Mouse (Mus musculus) G1E (cell line): ENCODE measurements around the gene Papola. TPM values are rescaled to one million over a fixed set of nuclear protein-coding genes. Genes with fewer than 3 reads are reported as not detected.
"Not testable (repeated sequence)": the region's sequence is repeated elsewhere in the genome, so short reads cannot be mapped to it uniquely, and the experiment has no call there.

ENCODE experiments used
- ATAC-seq: 2 replicates; pipeline ENCODE4 v1.8.0; 2016; ENCODE audit warnings: mild to moderate bottlenecking; ENCODE audit not compliant: insufficient number of reproducible peaks, poor library complexity, low FRiP score, severe bottlenecking; ENCODE audit errors: extremely low read depth
- DNase-seq: peaks from one replicate; pipeline ENCODE4 v3.0.0; 2012; ENCODE audit warnings: low spot score
- H3K27me3 ChIP-seq: 2 replicates; pipeline ENCODE4 v1.6.1; 2012; ENCODE audit warnings: mild to moderate bottlenecking, low read length, inconsistent platforms; ENCODE audit not compliant: insufficient read depth
- H3K36me3 ChIP-seq: replicated peaks from 2 replicates; pipeline ENCODE3; 2012; ENCODE audit warnings: mild to moderate bottlenecking, inconsistent platforms
- H3K4me1 ChIP-seq: 2 replicates; pipeline ENCODE4 v1.6.1; 2012; ENCODE audit warnings: low read depth, low read length, inconsistent platforms, mixed read lengths; ENCODE audit not compliant: insufficient read depth
- H3K4me3 ChIP-seq: 2 replicates; pipeline ENCODE4 v1.5.1; 2012; ENCODE audit warnings: low read depth, mild to moderate bottlenecking, inconsistent platforms, low read length, moderate library complexity, mixed read lengths
- H3K9me3 ChIP-seq: replicated peaks from 2 replicates; pipeline ENCODE4 v1.6.1; 2012; ENCODE audit warnings: inconsistent platforms
- CTCF ChIP-seq: IDR thresholded peaks from 2 replicates; pipeline ENCODE4 v1.5.1; 2012; ENCODE audit warnings: low read depth, low read length, inconsistent platforms, mixed read lengths
- GATA1 ChIP-seq: IDR thresholded peaks from 2 replicates; pipeline ENCODE4 v1.6.1; 2012; ENCODE audit warnings: borderline replicate concordance, low read length, inconsistent platforms, mixed read lengths
- GATA2 ChIP-seq: IDR thresholded peaks from 2 replicates; pipeline ENCODE4 v1.6.1; 2012; ENCODE audit warnings: low read depth, low read length, inconsistent platforms, borderline replicate concordance
- POLR2AphosphoS5 ChIP-seq: IDR thresholded peaks from 2 replicates; pipeline ENCODE4 v1.6.1; 2012; ENCODE audit warnings: low read depth, low read length, inconsistent platforms; ENCODE audit not compliant: insufficient replicate concordance
- TAL1 ChIP-seq: conservative IDR thresholded peaks from 2 replicates; pipeline ENCODE4 v1.6.1; 2012; ENCODE audit warnings: low read depth, low read length, inconsistent platforms, mixed read lengths
- polyA plus RNA-seq: library from polyadenylated mRNA; stranded (reverse); fragments of >175 nt; gene quantifications from 2 replicates; pipeline ENCODE4 v1.2.3, GENCODE M21; 2012
- total RNA-seq, 2 experiments: library from RNA; stranded (forward) in 1 of 2; stranded (reverse) in 1 of 2; fragments of 200-1000 nt in 1 of 2; fragments of >200 nt in 1 of 2; fragmentation: Nextera tagmentation in 1 of 2; gene quantifications; 2 replicates each; pipeline ENCODE4 v1.2.3; 2014 to 2017

The Papola gene
- total and polyA plus RNA-seq, 3 experiments, result 258 to 661 (median 625) TPM

DNA sequence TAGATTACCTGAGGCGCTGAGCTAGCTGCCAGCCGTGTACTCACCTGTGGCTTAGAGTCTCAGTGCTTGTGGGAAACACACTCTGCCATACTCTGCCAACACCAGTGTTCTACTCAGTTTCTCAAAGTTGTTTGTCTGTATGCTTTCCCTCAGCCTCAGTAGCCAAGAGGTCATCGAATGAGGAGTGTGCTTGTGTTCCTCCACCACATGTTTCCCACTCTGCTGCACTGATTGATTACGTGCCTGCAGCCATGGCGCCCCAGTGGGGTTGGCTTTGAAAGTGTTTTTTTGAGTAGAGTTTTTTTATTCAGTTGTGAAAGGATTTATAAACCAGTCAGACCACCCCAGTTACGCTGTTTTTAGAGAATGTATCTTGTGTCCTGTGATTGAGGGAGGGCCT is 51.1 kb downstream of the Papola start:
- Histone ChIP-seq H3K4me1 (peaks cover 11% of the 10 kb centered on the region; the same call in 1 of the 2 replicates), H3K36me3 (peaks cover 93% of the 10 kb centered on the region), H3K9me3 (no peaks in the 10 kb centered on the region), H3K27me3 (no peaks in the 10 kb centered on the region), H3K4me3 (no peak overlapping the region)
- DNase-seq (no peak), ATAC-seq (no peak)
- TF ChIP-seq GATA1 (no peak), CTCF (no peak), POLR2AphosphoS5 (no peak), TAL1 (no peak), GATA2 (no peak)

DNA sequence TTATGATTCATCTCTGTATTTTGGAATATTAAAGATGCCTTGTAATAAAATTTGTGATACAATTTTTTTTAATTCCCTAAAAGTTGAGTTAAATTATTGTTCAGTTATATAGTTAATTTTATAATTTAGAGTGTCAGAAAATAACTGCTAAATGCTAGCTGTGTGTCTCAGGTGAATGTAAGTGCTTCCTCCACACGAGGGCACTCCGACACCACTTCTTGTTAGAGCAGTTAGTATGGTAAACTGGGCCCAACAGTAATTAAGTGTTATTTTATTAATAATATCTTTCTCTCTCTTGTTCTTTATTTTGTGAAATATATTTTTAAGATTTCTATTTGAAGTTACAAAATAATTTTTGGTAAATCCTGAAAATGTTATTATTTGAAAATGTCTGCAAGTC is 51.7 kb downstream of the Papola start:
- H3K36me3 ChIP-seq, result peaks cover 93% of the 10 kb centered on the region
- TF ChIP-seq CTCF (no peak), TAL1 (no peak), GATA2 (no peak), POLR2AphosphoS5 (no peak), GATA1 (no peak)
- H3K4me3 ChIP-seq, result no peak overlapping the region
- no peaks in the 10 kb centered on the region for H3K27me3 ChIP-seq
- DNase-seq, result no peak
- H3K9me3 ChIP-seq, result no peaks in the 10 kb centered on the region
- peaks cover 11% of the 10 kb centered on the region; the same call in 1 of the 2 replicates for H3K4me1 ChIP-seq
- ATAC-seq, result 0 out of 2 replicates have a peak, but pooled peaks have one; percentile 37

DNA sequence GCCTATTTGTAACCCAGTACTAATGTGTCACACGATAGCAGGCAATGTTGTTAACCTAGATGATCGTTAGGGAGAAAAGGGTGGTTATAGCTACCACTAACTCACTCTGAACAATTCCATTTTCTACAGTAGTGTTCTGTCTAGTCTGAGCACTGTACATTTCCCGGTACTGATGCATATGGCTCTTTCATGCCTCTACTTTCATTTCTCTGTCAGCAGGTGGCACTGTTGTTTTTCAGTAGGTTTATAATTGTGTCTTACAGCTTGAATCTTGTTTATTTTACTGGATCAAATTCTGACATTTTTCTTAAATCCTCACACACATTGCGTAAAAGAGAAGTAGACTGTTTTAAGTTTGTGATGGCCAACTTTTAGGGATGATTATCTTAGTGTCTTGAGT is 54.6 kb downstream of the Papola start:
- Histone ChIP-seq H3K4me3 (no peak overlapping the region), H3K36me3 (peaks cover 93% of the 10 kb centered on the region), H3K9me3 (no peaks in the 10 kb centered on the region), H3K27me3 (no peaks in the 10 kb centered on the region), H3K4me1 (peaks cover 8% of the 10 kb centered on the region; the same call in 1 of the 2 replicates)
- ATAC-seq, result peak; percentile 30; the same call in 1 of the 2 replicates
- DNase-seq, result no peak
- TF ChIP-seq POLR2AphosphoS5 (no peak), TAL1 (no peak), GATA2 (no peak), GATA1 (no peak), CTCF (no peak; the same call in 1 of the 2 replicates)

DNA sequence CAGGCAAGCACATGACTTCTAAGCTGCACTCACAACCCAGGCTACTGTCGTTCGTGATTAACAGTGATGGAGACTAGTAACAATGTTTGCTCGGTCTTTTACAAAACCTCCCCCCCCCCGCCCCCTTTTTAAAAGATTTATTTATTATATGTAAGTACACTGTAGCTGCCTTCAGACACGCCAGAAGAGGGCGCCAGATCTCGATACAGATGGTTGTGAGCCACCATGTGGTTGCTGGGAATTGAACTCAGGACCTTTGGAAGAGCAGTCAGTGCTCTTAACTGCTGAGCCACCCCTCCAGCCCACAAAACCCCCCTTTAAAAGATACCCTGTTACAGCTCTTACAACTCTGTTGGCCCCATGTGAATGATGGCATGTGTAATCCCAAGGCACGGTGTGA is 56.1 kb downstream of the Papola start:
- H3K27me3 ChIP-seq, ATAC-seq, DNase-seq, H3K4me3 ChIP-seq, H3K9me3 ChIP-seq, H3K4me1 ChIP-seq: not testable (repeated sequence)
- H3K36me3 ChIP-seq, result peaks cover 92% of the 10 kb centered on the region

DNA sequence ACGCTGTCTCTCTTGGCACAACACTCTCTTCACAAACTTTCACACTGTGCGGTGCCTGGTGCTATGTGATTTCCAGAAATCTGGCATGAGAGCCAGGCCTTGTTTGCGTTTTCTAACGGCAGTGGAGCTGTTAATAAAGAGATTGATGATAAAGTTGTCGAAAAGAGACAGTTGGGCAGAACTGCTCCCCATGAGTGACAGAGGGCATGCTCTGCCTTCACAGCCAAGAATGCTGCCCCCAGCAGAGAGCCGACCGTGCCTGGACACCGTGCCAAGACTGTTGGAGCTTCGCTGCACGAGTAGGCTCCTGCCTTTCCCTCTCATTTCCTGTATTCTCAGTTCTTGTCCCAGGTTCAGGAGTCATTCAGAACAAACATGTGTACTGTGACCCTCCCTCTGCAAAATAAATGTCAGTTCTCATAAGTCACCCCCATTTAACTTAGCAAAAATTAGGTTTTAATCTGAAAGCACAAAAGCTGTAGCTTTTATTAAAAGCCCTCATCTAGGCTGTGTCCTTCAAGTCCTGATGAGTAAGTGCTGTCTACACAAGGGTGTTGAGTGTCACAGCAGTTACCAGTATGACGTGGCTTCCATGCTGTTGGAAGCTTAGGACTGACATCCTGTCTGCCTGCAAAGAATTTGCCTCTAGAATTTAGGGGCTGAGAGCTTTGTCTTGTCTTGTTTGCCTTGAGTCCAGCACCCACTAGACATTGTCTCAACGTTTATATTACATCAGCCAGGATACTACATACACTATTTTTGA is 58.9 kb downstream of the Papola start:
- DNase-seq (no peak), ATAC-seq (no peak)
- no peaks in the 10 kb centered on the region for H3K27me3 ChIP-seq
- H3K4me3 ChIP-seq, result no peak overlapping the region
- TF ChIP-seq TAL1 (no peak), GATA1 (no peak), CTCF (no peak), POLR2AphosphoS5 (no peak), GATA2 (no peak)
- peaks cover 91% of the 10 kb centered on the region for H3K36me3 ChIP-seq
- H3K9me3 ChIP-seq, result no peaks in the 10 kb centered on the region
- H3K4me1 ChIP-seq, result no peaks in the 10 kb centered on the region; the same call in 1 of the 2 replicates

DNA sequence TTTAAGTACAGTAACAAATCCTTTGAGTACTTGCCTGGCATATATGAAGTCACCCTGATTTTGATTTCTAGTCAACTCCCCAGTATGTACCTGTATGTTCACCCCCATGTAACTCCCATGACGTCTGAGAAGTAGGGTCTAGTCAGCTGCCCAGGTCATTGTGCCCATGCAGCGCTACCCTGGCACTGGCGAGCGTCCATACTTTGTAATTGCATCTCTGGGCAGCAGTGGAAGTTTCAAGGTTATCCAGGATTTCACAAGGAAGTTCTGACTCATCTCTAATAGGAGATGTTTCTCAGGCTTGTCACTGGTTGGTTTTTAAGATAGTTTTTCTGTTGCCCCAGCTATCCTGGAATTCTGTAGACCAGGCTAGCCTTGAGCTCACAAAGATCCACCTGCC is 59.9 kb downstream of the Papola start:
- peaks cover 92% of the 10 kb centered on the region for H3K36me3 ChIP-seq
- H3K27me3 ChIP-seq, result no peaks in the 10 kb centered on the region
- TF ChIP-seq POLR2AphosphoS5 (no peak), GATA2 (no peak), GATA1 (no peak)
- H3K4me3 ChIP-seq, result no peak overlapping the region
- ATAC-seq, result no peak
- no peaks in the 10 kb centered on the region; the same call in 1 of the 2 replicates for H3K4me1 ChIP-seq
- H3K9me3 ChIP-seq, result no peaks in the 10 kb centered on the region
- DNase-seq, result no peak

DNA sequence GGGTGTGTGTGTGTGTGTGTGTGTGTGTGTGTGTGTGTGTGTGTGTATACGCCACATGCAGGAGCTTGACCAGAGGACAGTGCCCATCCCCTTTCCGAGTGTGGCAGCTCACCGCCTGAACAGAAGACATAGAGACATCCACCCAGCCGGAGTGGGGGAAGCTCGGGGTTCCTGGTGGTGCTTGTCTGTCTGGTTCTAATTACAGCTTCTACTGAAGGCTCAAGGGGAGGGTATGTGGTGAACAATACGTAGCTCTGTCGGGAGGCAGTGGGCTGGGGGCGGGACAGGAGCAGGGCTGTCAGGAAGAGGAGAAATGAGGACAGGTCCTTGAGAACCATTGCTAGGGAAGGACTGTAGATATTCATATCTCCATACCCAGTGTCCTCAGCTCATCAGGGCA is 64.6 kb downstream of the Papola start:
- H3K36me3 ChIP-seq, result peaks cover 51% of the 10 kb centered on the region
- no peaks in the 10 kb centered on the region for H3K9me3 ChIP-seq
- no peak for ATAC-seq
- no peaks in the 10 kb centered on the region for H3K4me1 ChIP-seq
- peaks cover 4% of the 10 kb centered on the region for H3K27me3 ChIP-seq
- no peak for TF ChIP-seq GATA1
- TF ChIP-seq GATA2, result no peak
- no peak for TF ChIP-seq CTCF
- TF ChIP-seq TAL1, result no peak
- no peak for TF ChIP-seq POLR2AphosphoS5
- DNase-seq, result no peak
- no peak overlapping the region for H3K4me3 ChIP-seq
